Mouse (Mus musculus): Measurements from ENCODE around the gene Slc12a5. TPM values are rescaled to one million over a fixed set of nuclear protein-coding genes. Genes with fewer than 3 reads are reported as not detected.

Gene Slc12a5
- total RNA-seq, 2 experiments from 2014 or later = 0.55 to 1.0 TPM

DNA sequence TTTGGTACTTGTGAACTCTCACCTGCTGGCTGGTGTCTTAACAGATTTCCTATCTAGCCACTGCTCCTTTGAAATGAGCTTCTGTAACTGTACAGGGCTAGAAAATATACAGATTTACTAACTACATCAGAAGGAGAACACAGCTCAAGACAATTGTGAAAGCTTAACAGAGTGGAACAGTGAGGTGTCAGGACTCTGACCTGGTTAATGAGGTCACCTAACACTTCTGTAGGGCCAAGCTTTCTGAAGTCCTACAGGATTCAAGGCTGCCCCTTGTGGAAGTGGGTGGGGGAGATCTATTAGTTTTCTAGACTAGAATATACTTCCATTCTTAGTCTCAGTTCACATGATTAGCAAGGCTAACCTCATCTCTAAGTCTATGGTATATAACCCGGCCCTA is 47.4 kb downstream of the Slc12a5 start:
- no peak for DNase-seq
- intact Hi-C loops (cut with DNase I; ENCODE audit: low total_unique reads) = no loop called here

DNA sequence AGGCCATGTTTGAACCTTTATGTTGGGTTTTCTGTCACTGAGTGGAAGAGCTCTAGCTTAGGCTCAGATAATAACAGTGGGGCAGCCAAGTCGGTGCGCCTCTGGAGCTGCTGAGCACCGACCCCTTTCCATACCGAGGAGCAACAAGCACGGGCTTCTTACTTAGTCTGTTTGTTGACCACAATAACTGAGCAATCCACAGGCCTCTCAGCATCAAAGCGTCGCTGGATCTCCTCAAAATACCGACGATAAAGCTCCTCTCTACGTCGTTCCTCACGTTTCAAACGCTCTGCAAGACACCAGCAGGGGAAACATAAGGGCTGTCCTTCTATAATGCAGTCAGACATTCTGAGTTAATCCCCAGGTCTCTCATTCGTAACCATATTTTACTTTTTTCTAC is 48.6 kb downstream of the Slc12a5 start:
- intact Hi-C loops (cut with DNase I; ENCODE audit: low total_unique reads) = no loop called here
- no peak for DNase-seq

DNA sequence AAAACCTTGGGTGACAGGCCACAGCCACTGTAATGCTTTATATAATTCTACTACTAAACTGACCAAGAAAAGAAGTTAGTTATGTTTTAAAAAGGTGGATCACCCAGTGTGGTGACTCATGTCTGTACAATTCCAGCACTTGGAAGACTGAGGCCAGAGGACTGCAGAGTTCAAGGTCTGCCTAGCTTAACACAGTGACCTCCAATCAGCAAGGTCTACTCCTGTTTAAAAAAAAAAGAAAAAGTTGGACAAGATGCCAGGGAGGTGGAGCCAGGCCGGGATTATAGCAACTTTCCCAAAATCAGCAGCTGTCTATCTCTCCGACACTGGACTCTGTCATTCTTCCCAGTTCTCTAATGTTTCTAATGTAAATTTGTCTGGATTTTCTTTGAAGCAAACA is 49.0 kb downstream of the Slc12a5 start:
- intact Hi-C loops (cut with DNase I; ENCODE audit: low total_unique reads) = no loop called here
- DNase-seq = no peak

DNA sequence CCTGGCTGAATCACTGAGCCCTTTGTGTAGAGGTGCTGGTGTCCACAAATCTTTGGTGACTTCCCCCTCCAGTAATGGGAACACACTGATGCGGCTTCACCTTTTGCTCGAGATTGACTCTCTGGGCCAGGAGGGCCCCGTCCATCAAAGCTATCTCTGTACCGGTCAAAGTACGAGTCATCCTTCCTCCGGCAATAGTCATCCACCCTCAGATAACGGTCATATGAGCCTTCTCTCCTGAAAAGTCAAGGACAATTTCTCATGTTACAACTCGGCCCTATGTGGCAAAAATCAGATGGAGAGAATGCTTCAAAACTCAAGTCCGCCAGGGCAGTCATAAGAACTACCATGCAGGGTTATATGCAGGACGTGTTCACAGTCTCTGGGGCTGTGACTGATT is 49.7 kb downstream of the Slc12a5 start:
- intact Hi-C loops (cut with DNase I; ENCODE audit: low total_unique reads) = no loop called here
- no peak for DNase-seq

DNA sequence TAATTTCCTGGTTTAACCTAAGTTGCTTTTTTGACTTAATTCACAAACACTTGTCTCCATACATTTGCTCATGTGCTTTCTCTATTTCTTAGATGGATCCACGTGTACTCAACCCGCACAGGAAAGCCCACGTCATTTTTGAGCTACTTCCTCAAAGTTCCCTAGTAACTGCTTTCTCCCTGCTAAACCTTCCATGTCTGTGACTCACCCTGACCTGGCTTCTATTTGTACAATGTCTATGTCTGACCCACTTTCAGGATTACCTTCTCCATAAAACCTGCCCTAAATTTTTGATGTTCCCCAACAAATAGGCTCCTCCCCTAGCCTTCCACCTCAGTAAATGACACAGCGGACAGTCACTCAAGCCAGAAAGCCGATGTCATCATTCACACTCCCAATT is 54.3 kb downstream of the Slc12a5 start:
- intact Hi-C loops (cut with DNase I; ENCODE audit: low total_unique reads) = no loop called here
- DNase-seq = no peak

DNA sequence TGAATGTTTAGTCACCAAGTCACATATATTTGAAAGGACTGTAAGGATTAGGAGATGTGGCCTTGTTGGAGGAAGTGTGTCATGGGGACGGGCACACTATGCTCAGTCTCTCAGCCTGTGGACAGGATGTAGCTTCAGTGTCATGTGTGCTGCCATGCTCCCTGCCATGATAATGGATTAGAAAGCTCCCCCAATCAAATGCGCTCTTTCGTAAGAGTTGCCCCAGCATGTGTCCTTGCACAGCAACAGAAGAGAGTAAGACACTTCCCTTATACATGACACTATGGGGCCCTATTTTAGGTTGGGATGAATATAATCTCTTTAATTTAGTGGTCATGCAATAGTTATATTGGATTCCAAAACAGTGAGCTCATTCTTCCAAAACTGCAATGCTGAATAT is 59.9 kb downstream of the Slc12a5 start:
- DNase-seq = no peak
- intact Hi-C loops (cut with DNase I; ENCODE audit: low total_unique reads) = no loop called here

DNA sequence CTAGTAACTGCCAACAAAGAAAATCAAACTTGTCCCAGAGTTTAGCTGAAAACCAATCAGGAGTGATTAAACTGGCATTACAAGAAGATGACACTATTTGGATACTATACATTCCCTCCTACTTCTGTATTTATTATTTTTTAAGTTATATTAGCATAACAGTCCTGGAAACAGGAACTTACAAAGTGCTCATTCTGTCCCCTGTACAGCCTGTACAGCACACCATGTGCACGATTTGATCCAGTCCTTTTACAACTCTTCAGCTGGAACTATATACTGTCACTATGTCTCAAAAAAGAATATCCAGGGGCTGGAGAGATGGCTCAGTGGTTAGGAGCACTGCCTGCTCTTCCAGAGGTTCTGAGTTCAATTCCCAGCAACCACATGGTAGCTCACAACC is 66.6 kb downstream of the Slc12a5 start:
- intact Hi-C loops (cut with DNase I; ENCODE audit: low total_unique reads) = no loop called here
- no peak for DNase-seq

DNA sequence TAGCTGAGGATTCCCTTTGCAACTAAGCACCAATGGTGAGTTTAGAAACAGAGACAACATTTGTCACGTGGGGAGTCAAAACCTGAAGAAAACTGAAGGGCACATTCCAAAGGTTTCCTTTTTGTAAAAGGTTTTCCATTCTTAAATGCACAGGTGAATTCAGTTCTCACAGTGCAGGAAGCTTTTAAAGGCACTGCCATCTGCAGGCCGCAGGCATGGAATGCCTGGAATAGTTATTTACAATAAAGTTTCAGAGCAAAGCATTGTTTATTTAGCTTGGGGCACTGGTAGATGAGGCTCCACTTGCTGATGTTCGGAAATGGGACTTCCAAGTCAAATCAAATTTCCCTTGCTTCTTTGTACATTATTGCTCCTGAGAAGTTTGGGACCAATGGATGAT is 71.9 kb downstream of the Slc12a5 start:
- intact Hi-C loops (cut with DNase I; ENCODE audit: low total_unique reads) = no loop called here
- no peak for DNase-seq

DNA sequence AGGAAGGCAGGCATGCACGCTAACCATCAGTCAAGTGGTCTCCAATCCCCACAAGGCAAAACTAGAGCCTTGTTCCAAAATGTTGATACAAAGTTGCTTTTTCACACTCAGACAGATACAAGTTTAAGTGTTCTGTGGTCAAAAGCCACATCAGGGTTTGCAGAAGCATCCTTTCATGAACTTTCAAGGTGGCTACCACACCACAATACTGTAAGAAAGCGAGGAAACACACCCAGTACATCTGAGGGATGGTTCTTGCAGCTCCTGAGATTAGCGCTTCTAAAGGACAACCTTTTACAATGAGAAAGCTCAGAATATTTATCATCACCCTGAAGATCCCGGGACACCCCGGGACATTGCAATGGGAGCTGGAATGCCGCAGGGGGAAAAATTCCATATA is 72.7 kb downstream of the Slc12a5 start:
- DNase-seq = no peak
- intact Hi-C loops (cut with DNase I; ENCODE audit: low total_unique reads) = no loop called here

DNA sequence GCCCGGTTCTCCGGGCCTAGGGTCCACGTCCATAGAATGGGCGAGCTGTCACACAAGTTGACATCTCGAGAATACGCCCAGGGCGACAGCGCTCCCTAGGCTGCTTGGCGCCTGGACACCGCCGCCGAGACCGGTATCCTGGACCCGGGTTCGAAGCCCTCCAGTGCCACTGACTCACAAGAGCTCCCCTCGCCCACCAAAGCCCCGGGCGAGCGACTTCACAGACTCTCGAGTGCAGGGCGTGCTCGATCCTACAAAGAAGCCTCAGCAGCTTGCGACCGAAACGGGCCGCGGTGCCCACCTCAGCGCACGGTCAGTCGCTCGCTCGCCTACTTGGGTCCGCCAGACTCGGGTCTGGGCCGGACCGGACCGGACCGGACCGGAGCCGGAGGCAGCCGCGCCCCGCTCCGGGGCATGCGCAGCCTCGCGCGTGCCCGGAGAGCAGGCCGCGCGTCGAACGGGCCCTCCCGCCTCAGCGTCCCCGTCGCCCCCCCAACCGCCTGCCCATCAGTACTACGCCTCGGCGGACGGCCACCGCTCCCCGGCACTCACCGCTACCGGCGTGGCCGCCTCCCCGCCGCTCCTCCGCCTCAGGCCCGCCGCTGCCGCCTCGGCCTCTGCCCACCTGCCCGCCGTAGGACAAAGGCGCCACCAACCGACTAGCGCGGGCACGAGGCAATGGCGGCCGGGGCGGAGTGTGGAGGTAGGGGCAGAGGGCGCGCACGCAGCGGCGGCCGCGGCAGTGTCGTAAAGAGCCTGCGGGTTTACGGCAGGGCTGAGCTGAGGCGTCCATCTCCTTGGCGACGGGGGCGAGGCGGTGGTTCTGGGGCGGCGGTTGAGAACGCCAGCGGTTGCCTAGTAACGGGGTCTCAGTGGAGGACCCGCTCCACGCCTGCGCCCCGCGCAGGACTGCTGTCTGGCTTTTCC is 73.8 kb downstream of the Slc12a5 start, which contains the start of gene Ncoa5:
Gene Ncoa5, minus strand, starts transcription at position 737 of the 927 bp plus-strand sequence.
- intact Hi-C loops (cut with DNase I; ENCODE audit: low total_unique reads) = loop anchor here (5.0 kb wide), 1 partner anchor 82 kb away; no protein-coding TSS in a partner anchor
- DNase-seq = peak; percentile 98

DNA sequence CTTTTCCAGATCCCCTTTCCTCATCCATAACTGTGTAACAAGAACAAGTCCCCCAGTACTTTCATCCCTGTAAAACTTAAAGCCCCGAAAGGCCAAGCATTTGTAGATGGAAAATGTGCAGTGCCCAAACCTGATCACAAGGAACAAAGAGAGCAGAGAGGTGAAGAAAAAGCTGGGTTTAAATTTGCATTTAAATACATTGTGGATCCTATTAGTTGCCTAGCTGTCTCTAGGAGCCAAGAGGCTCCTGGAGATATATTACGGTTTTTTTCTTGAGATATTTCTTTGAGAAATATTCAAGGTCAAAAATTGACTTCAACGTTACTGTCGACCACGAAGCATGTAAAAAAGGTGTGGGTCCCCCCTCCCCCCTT is 74.4 kb downstream of the Slc12a5 start:
- no peak for DNase-seq
- intact Hi-C loops (cut with DNase I; ENCODE audit: low total_unique reads) = loop anchor here (5.0 kb wide), 1 partner anchor 83 kb away; no protein-coding TSS in a partner anchor

DNA sequence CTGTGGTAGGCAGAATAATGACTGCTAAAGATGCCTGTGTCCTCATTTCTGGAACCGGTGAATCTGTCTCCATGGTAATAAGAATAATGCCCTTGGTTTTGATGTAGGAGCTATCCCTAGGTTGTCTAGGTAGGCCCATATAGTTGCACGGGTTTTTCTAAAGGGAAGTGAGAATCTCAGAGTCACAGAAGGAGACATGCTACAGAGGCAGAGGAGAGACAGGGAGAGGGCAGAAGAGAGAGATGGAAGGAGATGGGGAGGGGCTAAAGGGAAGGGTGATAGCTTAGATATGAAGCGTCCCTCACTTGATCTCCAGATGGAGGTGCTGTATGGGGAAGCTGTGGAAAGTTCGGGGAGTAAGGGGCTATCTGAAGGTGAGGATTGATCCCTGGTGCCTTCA is 76.8 kb downstream of the Slc12a5 start:
- DNase-seq = no peak
- intact Hi-C loops (cut with DNase I; ENCODE audit: low total_unique reads) = loop anchor here (5.0 kb wide), 1 partner anchor 85 kb away; no protein-coding TSS in a partner anchor

DNA sequence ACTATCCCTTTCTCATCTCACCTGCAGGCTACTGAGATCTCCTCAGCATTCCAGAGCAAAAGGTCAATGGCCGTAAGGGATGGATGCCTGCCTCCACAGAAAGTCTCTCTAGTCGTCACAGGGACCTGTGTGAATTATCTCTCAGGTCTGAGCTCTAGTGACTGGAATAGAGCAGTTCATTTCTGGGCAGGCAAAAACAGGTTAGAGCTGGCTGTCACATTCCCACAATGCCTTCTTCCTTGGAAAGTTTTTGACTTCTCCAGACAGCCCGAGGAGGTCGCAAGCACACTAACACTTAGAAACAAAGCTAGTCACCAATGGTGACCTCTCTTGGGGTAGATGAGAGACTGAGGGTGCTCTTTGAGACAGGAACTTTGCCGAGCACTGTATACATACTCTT is 81.5 kb downstream of the Slc12a5 start:
- intact Hi-C loops (cut with DNase I; ENCODE audit: low total_unique reads) = no loop called here
- DNase-seq = no peak

DNA sequence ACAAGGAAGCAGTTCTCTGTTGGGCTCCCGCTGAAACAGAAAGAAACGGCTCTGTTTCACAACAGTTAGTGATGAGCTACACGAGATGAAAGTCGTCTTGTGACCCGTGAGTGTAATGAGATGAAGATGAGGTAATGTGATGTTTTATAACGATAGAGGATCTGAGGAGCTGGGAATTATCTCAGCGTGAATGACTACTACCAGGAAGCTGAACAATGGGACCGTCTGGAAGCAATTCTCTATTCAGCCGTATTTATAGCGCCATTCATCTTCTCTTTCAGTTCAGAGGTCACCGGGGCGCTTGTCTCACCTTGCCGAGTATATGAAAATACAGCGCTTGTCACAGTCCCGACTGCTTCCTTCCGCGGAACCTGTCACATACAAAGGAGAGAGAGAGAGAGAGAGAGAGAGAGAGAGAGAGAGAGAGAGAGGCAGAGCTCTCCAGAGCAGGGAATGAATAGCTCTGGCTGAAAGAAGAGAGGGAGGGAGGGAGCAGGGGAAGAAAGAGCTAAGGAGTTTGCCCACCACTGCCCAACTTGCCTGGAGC is 82.6 kb downstream of the Slc12a5 start:
- no peak for DNase-seq
- intact Hi-C loops (cut with DNase I; ENCODE audit: low total_unique reads) = no loop called here

DNA sequence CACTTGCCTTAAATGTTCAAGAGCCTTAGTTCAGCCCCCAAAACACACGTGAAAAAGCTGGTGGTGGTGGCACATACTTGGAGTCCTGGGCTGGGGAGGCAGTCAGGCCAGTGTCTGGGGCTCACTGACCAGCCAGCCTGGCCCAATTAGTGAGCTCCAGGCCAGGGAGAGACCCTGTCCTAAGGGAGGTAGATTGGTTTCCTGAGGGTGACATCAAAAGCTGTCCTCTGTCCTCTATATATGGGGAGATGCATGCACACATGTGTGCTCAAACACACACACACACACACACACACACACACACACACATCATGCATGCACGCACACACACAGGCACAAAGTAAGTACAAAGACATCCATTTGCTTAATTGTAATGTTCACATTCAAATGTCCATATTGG is 83.1 kb downstream of the Slc12a5 start:
- no peak for DNase-seq
- intact Hi-C loops (cut with DNase I; ENCODE audit: low total_unique reads) = no loop called here

DNA sequence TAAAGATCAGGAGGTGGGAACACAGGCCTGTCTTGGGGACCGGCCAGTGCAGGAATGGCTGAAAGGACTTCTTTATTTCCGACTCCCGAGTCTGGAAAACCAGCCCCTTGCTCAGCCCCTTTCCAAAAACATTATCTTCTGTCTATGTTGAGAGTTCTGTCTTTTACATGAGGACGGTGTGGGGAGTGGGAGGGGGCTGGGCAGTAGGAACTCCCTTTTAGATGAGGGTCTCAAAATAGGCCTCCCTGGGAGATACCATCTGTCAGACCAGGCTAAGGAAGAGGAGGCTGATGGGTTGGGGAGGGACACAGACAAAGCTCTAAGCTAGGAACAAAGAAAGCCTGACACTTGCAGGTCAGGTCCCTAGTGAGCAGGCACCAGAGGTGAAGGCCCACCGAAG is 88.4 kb downstream of the Slc12a5 start:
- DNase-seq = no peak
- intact Hi-C loops (cut with DNase I; ENCODE audit: low total_unique reads) = no loop called here

Other genes with a start within 250 kb of the Slc12a5 start
- gene Spint5, start 245.5 kb upstream of the Slc12a5 start, total RNA-seq (2021) = not detected
- gene Wfdc3, start 214.9 kb upstream of the Slc12a5 start, total RNA-seq (2021) = not detected
- gene Dnttip1, start 214.8 kb upstream of the Slc12a5 start, total RNA-seq (2021) = 10 to 100 TPM; 23.4 to 26.6 TPM
- gene Ube2c, start 190.9 kb upstream of the Slc12a5 start, total RNA-seq (2021) = 1 to 10 TPM; 6.9 to 8.1 TPM
- gene Tnnc2, start 180.8 kb upstream of the Slc12a5 start, total RNA-seq (2021) = over 10,000 TPM; 14,912 to 15,737 TPM
- gene Snx21, start 175.0 kb upstream of the Slc12a5 start, total RNA-seq (2021) = 10 to 100 TPM; 18.0 to 18.7 TPM
- 1 to 10 TPM; 9.0 to 9.7 TPM for gene Acot8, start 155.9 kb upstream of the Slc12a5 start, total RNA-seq (2021)
- 1 to 10 TPM; 1.1 to 1.2 TPM for gene Zswim3, start 155.7 kb upstream of the Slc12a5 start, total RNA-seq (2021)
- 1 to 10 TPM; 3.3 to 4.6 TPM for gene Zswim1, start 138.1 kb upstream of the Slc12a5 start, total RNA-seq (2021)
- under 1 TPM in 1 of 2 experiments, not detected in 1; 0.49 TPM for gene Spata25, start 132.3 kb upstream of the Slc12a5 start, total RNA-seq (2021)
- gene Ctsa, start 127.9 kb upstream of the Slc12a5 start, total RNA-seq (2021) = 10 to 100 TPM; 51.4 to 55.2 TPM
- 10 to 100 TPM; 44.8 to 49.4 TPM for gene Neurl2, start 127.3 kb upstream of the Slc12a5 start, total RNA-seq (2021)
- 10 to 100 TPM; 19.9 to 22.8 TPM for gene Pltp, start 103.1 kb upstream of the Slc12a5 start, total RNA-seq (2021)
- 10 to 100 TPM; 22.2 to 26.6 TPM for gene Pcif1, start 81.5 kb upstream of the Slc12a5 start, total RNA-seq (2021)
- gene Zfp335, start 49.0 kb upstream of the Slc12a5 start, total RNA-seq (2021) = 1 to 10 TPM; 8.4 TPM
- gene Mmp9, start 20.0 kb upstream of the Slc12a5 start, total RNA-seq (2021) = 1 to 10 TPM in 1 of 2 experiments, under 1 TPM in 1; 0.95 to 1.2 TPM
- gene Ncoa5, start 74.1 kb downstream of the Slc12a5 start, total RNA-seq (2021) = 10 to 100 TPM; 12.3 TPM
- 1 to 10 TPM; 1.1 to 1.2 TPM for gene Cd40, start 94.8 kb downstream of the Slc12a5 start, total RNA-seq (2021)
- not detected for gene 1700025C18Rik, start 129.9 kb downstream of the Slc12a5 start, total RNA-seq (2021)